In genomic region chr6:94230129-94230528, GRCm38 (mm10) we compare ENCODE assay signal across 33 mouse cellular contexts. TPM values are rescaled to one million over a fixed set of nuclear protein-coding genes. Genes with fewer than 3 reads are reported as not detected.
DNase-seq lines count a peak whose midpoint lies in the region; ATAC-seq and TF ChIP-seq lines count a peak whose summit lies in the region.
"Had no signal": no experiment of that assay in that cellular context is flagged by ENCODE, and none has a peak within 500 bp of the region (broad histone marks: within the 10 kb centered on the region; RNA-seq: fewer than 3 reads in every experiment).

No protein-coding gene starts in this region.

- 0 out of 2 replicates have a peak, but pooled peaks cover 1% of the 10 kb centered on the region for H3K79me2 ChIP-seq in heart, adult 2 months (replicated peaks; ENCODE audit: control insufficient read depth, insufficient read depth, low read length)

- H3K4me1 ChIP-seq in forebrain, embryonic 10.5 days = peaks cover 45% of the 10 kb centered on the region
- H3K4me1 ChIP-seq in forebrain, embryonic 11.5 days (replicated peaks; ENCODE audit: control insufficient read depth, insufficient read depth, low read length) = peaks cover 9% of the 10 kb centered on the region; the same call in 1 of the 2 replicates
- H3K4me1 ChIP-seq in heart, embryonic 14.5 days (ENCODE audit: control insufficient read depth in 2 of 2, insufficient read depth in 2 of 2, low read length in 2 of 2) = peaks cover 27 to 54% of the 10 kb centered on the region in 2 experiments
- peaks cover 15% of the 10 kb centered on the region for H3K4me1 ChIP-seq in heart, adult 2 months (ENCODE audit: control insufficient read depth, insufficient read depth, low read length)
- peaks cover 39% of the 10 kb centered on the region for H3K4me1 ChIP-seq in lung, embryonic 15.5 days
- peaks cover 41% of the 10 kb centered on the region for H3K4me1 ChIP-seq in stomach, embryonic 16.5 days (ENCODE audit: control insufficient read depth, insufficient read depth, low read length)

- no peak for DNase-seq in forebrain, embryonic 10.5 days (ENCODE audit: extremely low spot score, low spot score)
- no peak for DNase-seq in forebrain, embryonic 11.5 days (ENCODE audit: low spot score)
- no peak for DNase-seq in heart, adult 2 months
- DNase-seq in lung, postnatal 4 days = no peak
- DNase-seq in right cerebral cortex, postnatal 4 days = no peak
- DNase-seq: adrenal gland, adult 2 months; adrenal gland, postnatal 36 days; cerebellum, adult 18-20 months; cerebellum, postnatal 10 days; gastrocnemius, adult 2 months; kidney, adult 11 months; kidney, postnatal 36 days; layer of hippocampus, postnatal 36 days; left cerebral cortex, postnatal 4 days; liver, postnatal 0 days; lung, postnatal 14 days; retina, postnatal 1 day; right cerebral cortex, postnatal 14 days; spleen, adult 18-20 months; thymus, adult 2 months; thymus, postnatal 36 days had no signal

- H3K4me3 ChIP-seq in forebrain, embryonic 10.5 days = no peak overlapping the region
- H3K4me3 ChIP-seq in forebrain, embryonic 11.5 days (ENCODE audit: low read depth, low read length) = no peak overlapping the region
- H3K4me3 ChIP-seq in heart, embryonic 14.5 days (ENCODE audit: control insufficient read depth in 1 of 2, insufficient read depth in 1 of 2, low read depth in 1 of 2, low read length in 2 of 2) = no peak overlapping the region
- no peak overlapping the region for H3K4me3 ChIP-seq in heart, adult 2 months
- no peak overlapping the region for H3K4me3 ChIP-seq in lung, embryonic 15.5 days
- H3K4me3 ChIP-seq in stomach, embryonic 16.5 days (replicated peaks; ENCODE audit: low read length) = no peak overlapping the region
- H3K4me3 ChIP-seq: gastrocnemius, adult 2 months; layer of hippocampus, adult 2 months; liver, embryonic 12.5 days; midbrain, embryonic 10.5 days; midbrain, embryonic 15.5 days; neural tube, embryonic 15.5 days had no signal

- WGBS in forebrain, embryonic 10.5 days = 75% methylated on average over 3 of the region's 3 CpGs
- WGBS in forebrain, embryonic 11.5 days = 75% methylated on average over 3 of the region's 3 CpGs
- WGBS in heart, embryonic 14.5 days = 28% methylated on average over 3 of the region's 3 CpGs
- WGBS in heart, adult 2 months = 63% methylated on average over 3 of the region's 3 CpGs
- 35% methylated on average over 3 of the region's 3 CpGs for WGBS in lung, embryonic 15.5 days
- 22% methylated on average over 3 of the region's 3 CpGs for WGBS in stomach, embryonic 16.5 days

- H3K27ac ChIP-seq in forebrain, embryonic 10.5 days = peak overlapping the region; percentile 1; the same call in 1 of the 2 replicates
- H3K27ac ChIP-seq in forebrain, embryonic 11.5 days (ENCODE audit: low read depth, low read length) = no peak overlapping the region
- H3K27ac ChIP-seq in heart, embryonic 14.5 days (replicated peaks in 1 of 2; ENCODE audit: control insufficient read depth in 1 of 2, insufficient read depth in 1 of 2, low read depth in 2 of 2, low read length in 2 of 2) = peak overlapping the region; percentile 69 to 74
- H3K27ac ChIP-seq in heart, adult 2 months = no peak overlapping the region; the same call in 1 of the 2 replicates
- peak overlapping the region; percentile 31; the same call in 1 of the 2 replicates for H3K27ac ChIP-seq in lung, embryonic 15.5 days
- peak overlapping the region; percentile 72 for H3K27ac ChIP-seq in stomach, embryonic 16.5 days (ENCODE audit: low read length)
- H3K27ac ChIP-seq: gastrocnemius, adult 2 months; hindbrain, embryonic 14.5 days; layer of hippocampus, adult 2 months; liver, embryonic 12.5 days; midbrain, embryonic 10.5 days; midbrain, embryonic 15.5 days; neural tube, embryonic 15.5 days had no signal

- TF ChIP-seq EP300 in heart, adult 2 months (IDR thresholded peaks at IDR 0.05; ENCODE audit: insufficient read depth, low read depth, low read length) = no peak

- H3K9me3 ChIP-seq in forebrain, embryonic 10.5 days = no peaks in the 10 kb centered on the region
- H3K9me3 ChIP-seq in forebrain, embryonic 11.5 days (ENCODE audit: control insufficient read depth, low read length) = no peaks in the 10 kb centered on the region
- H3K9me3 ChIP-seq in heart, embryonic 14.5 days (ENCODE audit: control insufficient read depth, low read length) = no peaks in the 10 kb centered on the region
- no peaks in the 10 kb centered on the region for H3K9me3 ChIP-seq in lung, embryonic 15.5 days
- no peaks in the 10 kb centered on the region for H3K9me3 ChIP-seq in stomach, embryonic 16.5 days (replicated peaks; ENCODE audit: control insufficient read depth, low read length)
- H3K9me3 ChIP-seq: liver, embryonic 12.5 days; midbrain, embryonic 10.5 days; midbrain, embryonic 15.5 days; neural tube, embryonic 15.5 days had no signal

- H3K36me3 ChIP-seq in forebrain, embryonic 10.5 days (replicated peaks) = no peaks in the 10 kb centered on the region
- no peaks in the 10 kb centered on the region for H3K36me3 ChIP-seq in forebrain, embryonic 11.5 days (ENCODE audit: control insufficient read depth, insufficient read depth, low read length)
- H3K36me3 ChIP-seq in heart, embryonic 14.5 days (ENCODE audit: control insufficient read depth, insufficient read depth, low read length) = no peaks in the 10 kb centered on the region
- peaks cover 3% of the 10 kb centered on the region; the same call in 1 of the 2 replicates for H3K36me3 ChIP-seq in heart, adult 2 months (ENCODE audit: control insufficient read depth, insufficient read depth, low read length)
- H3K36me3 ChIP-seq in lung, embryonic 15.5 days = no peaks in the 10 kb centered on the region
- no peaks in the 10 kb centered on the region for H3K36me3 ChIP-seq in stomach, embryonic 16.5 days (ENCODE audit: control insufficient read depth, insufficient read depth, low read length)
- H3K36me3 ChIP-seq: G1E; liver, embryonic 12.5 days; midbrain, embryonic 10.5 days; midbrain, embryonic 15.5 days; neural tube, embryonic 15.5 days had no signal

- no peak overlapping the region for H3K9ac ChIP-seq in forebrain, embryonic 11.5 days (ENCODE audit: low read length)
- H3K9ac ChIP-seq in heart, embryonic 14.5 days (ENCODE audit: low read length) = peak overlapping the region; percentile 21; the same call in 1 of the 2 replicates
- no peak overlapping the region for H3K9ac ChIP-seq in heart, adult 2 months (ENCODE audit: low read depth, low read length)
- no peak overlapping the region for H3K9ac ChIP-seq in lung, embryonic 15.5 days
- no peak overlapping the region for H3K9ac ChIP-seq in stomach, embryonic 16.5 days (ENCODE audit: low read length)
- H3K9ac ChIP-seq: hindbrain, embryonic 14.5 days; liver, embryonic 12.5 days; liver, postnatal 0 days; midbrain, embryonic 15.5 days; neural tube, embryonic 15.5 days had no signal

- intact Hi-C loops in heart, adult 2 months (cut with DNase I) = no loop called here

- TF ChIP-seq POLR2A in heart, adult 2 months (IDR thresholded peaks at IDR 0.05; ENCODE audit: insufficient read depth, low read depth, low read length) = no peak

- H3K27me3 ChIP-seq in forebrain, embryonic 10.5 days (ENCODE audit: poor library complexity, severe bottlenecking) = no peaks in the 10 kb centered on the region
- H3K27me3 ChIP-seq in forebrain, embryonic 11.5 days (ENCODE audit: control insufficient read depth, insufficient read depth, low read length) = no peaks in the 10 kb centered on the region
- no peaks in the 10 kb centered on the region for H3K27me3 ChIP-seq in heart, embryonic 14.5 days (ENCODE audit: control insufficient read depth, insufficient read depth, low read length)
- no peaks in the 10 kb centered on the region for H3K27me3 ChIP-seq in heart, adult 2 months (ENCODE audit: control insufficient read depth, insufficient read depth, low read length)
- no peaks in the 10 kb centered on the region for H3K27me3 ChIP-seq in lung, embryonic 15.5 days
- H3K27me3 ChIP-seq in stomach, embryonic 16.5 days (ENCODE audit: control insufficient read depth, insufficient read depth, low read length) = no peaks in the 10 kb centered on the region
- H3K27me3 ChIP-seq: liver, embryonic 12.5 days; midbrain, embryonic 15.5 days; neural tube, embryonic 15.5 days had no signal

- H3K4me2 ChIP-seq in forebrain, embryonic 11.5 days (ENCODE audit: low read depth, low read length, severe bottlenecking) = no peak overlapping the region
- peak overlapping the region; percentile 36 for H3K4me2 ChIP-seq in heart, embryonic 14.5 days (ENCODE audit: low read length)
- H3K4me2 ChIP-seq in lung, embryonic 15.5 days = no peak overlapping the region
- H3K4me2 ChIP-seq in stomach, embryonic 16.5 days (ENCODE audit: low read depth, low read length) = no peak overlapping the region
- H3K4me2 ChIP-seq: hindbrain, embryonic 14.5 days; liver, embryonic 12.5 days; midbrain, embryonic 15.5 days; neural tube, embryonic 15.5 days had no signal

- no peak for TF ChIP-seq CTCF in heart, adult 2 months (IDR thresholded peaks at IDR 0.05)

- no peak for ATAC-seq in forebrain, embryonic 11.5 days (replicated peaks; ENCODE audit: low FRiP score)
- no peak; the same call in 1 of the 2 replicates for ATAC-seq in heart, embryonic 14.5 days (ENCODE audit: insufficient number of reproducible peaks, insufficient read depth, low FRiP score, low read depth)
- no peak for ATAC-seq in lung, embryonic 15.5 days (ENCODE audit: borderline replicate concordance, extremely low read depth, low FRiP score, low TSS enrichment)
- no peak for ATAC-seq in stomach, embryonic 16.5 days (ENCODE audit: insufficient read depth, low FRiP score)
- ATAC-seq: activated CD4-positive, CD25-positive, alpha-beta regulatory T cell, adult 4 months; forebrain, embryonic 16.5 days; liver, embryonic 12.5 days; liver, postnatal 0 days; midbrain, embryonic 15.5 days had no signal

RNA-seq across cellular contexts. Expression of gene Magi1, which starts 53.6 kb away (rescaled TPM):
- polyA plus RNA-seq in forebrain, embryonic 10.5 days (2016; fragmentation: Nextera tagmentation; extraction: Ambion mirVana) = 25.6 and 31.0 TPM in 2 replicates
- 42.1 and 44.3 TPM in 2 replicates for polyA plus RNA-seq in forebrain, embryonic 11.5 days (2014; fragmentation: Nextera tagmentation; extraction: Ambion mirVana)
- 7.6 and 7.9 TPM in 2 replicates for polyA plus RNA-seq in heart, embryonic 14.5 days (2014; fragmentation: Nextera tagmentation; extraction: Ambion mirVana)
- total RNA-seq in heart, adult 2 months (2021) = 10 to 100 TPM; 14.0 to 16.5 TPM
- 4.1 and 5.8 TPM in 2 replicates for polyA plus RNA-seq in heart, adult 2 months (2012; rRNA removed)
- 9.0 and 9.1 TPM in 2 replicates for polyA plus RNA-seq in lung, embryonic 15.5 days (2015; fragmentation: Nextera tagmentation; extraction: Ambion mirVana)
- polyA plus RNA-seq in stomach, embryonic 16.5 days (2015; fragmentation: Nextera tagmentation; extraction: Ambion mirVana) = 8.7 and 8.9 TPM in 2 replicates

Comparison
In these comparisons a context has a peak if more than half of its experiments do, and no peak if none do; other contexts are left out.
1. H3K27ac ChIP-seq: peak in forebrain, embryonic 10.5 days (single experiment), heart, embryonic 14.5 days (2 of 2), lung, embryonic 15.5 days (single experiment) and stomach, embryonic 16.5 days (single experiment); none in forebrain, embryonic 11.5 days (single experiment) and heart, adult 2 months (single experiment).